Mouse (Mus musculus) bone marrow macrophage, adult 2 months (primary cell): ENCODE data around the gene Fam186b. TPM values are rescaled to one million over a fixed set of nuclear protein-coding genes. Genes with fewer than 3 reads are reported as not detected.

Experiments
- H3K27ac ChIP-seq: 2 replicates; pipeline ENCODE4 v1.5.1; 2012; ENCODE audit warnings: low read depth, low read length; ENCODE audit not compliant: insufficient read depth
- H3K4me1 ChIP-seq: 2 replicates; pipeline ENCODE4 v1.6.1; 2012; ENCODE audit warnings: low read length; ENCODE audit not compliant: control insufficient read depth, insufficient read depth
- H3K4me3 ChIP-seq: 2 replicates; pipeline ENCODE4 v1.5.1; 2012; ENCODE audit warnings: mild to moderate bottlenecking, low read length, moderate library complexity; ENCODE audit not compliant: insufficient read depth
- CTCF ChIP-seq: IDR thresholded peaks from 2 replicates; pipeline ENCODE4 v1.5.1; 2012; ENCODE audit warnings: low read depth, mild to moderate bottlenecking, low read length, moderate library complexity
- POLR2A ChIP-seq: IDR thresholded peaks from 2 replicates; pipeline ENCODE4 v1.6.1; 2012; ENCODE audit warnings: mild to moderate bottlenecking, low read depth, low read length, borderline replicate concordance
- polyA plus RNA-seq: library from polyadenylated mRNA; stranded (reverse); fragments of >200 nt; gene quantifications from 2 replicates; pipeline ENCODE4 v1.2.4, GENCODE M21; 2012; ENCODE audit not compliant: missing spikeins, insufficient read depth, insufficient read length

The Fam186b gene
- polyA plus RNA-seq, 1 experiment: not detected

- Histone ChIP-seq H3K4me1 (peaks cover 8% of the 10 kb centered on the region), H3K4me3 (no peak overlapping the region), H3K27ac (no peak overlapping the region)
- TF ChIP-seq CTCF: no peak
- TF ChIP-seq POLR2A: no peak
Measured at GRCm38 (mm10) chr15:99324151-99324550, 28.5 kb upstream of the Fam186b start.

- peaks cover 10% of the 10 kb centered on the region for H3K4me1 ChIP-seq
- no peak overlapping the region for H3K4me3 ChIP-seq
- no peak overlapping the region for H3K27ac ChIP-seq
- no peak for TF ChIP-seq CTCF
- TF ChIP-seq POLR2A: no peak
Measured at GRCm38 (mm10) chr15:99320978-99321377, 25.3 kb upstream of the Fam186b start.

GRCm38 (mm10) chr15:99320168-99320674 lies 24.5 kb upstream of the Fam186b start:
- no peak for TF ChIP-seq CTCF
- no peak for TF ChIP-seq POLR2A
- Histone ChIP-seq H3K4me1 (peaks cover 10% of the 10 kb centered on the region), H3K4me3 (no peak overlapping the region), H3K27ac (no peak overlapping the region)

GRCm38 (mm10) chr15:99319411-99319871 lies 23.8 kb upstream of the Fam186b start:
- TF ChIP-seq CTCF (no peak), POLR2A (no peak)
- Histone ChIP-seq H3K27ac (no peak overlapping the region), H3K4me3 (no peak overlapping the region), H3K4me1 (peaks cover 10% of the 10 kb centered on the region)

- H3K4me3 ChIP-seq: no peak overlapping the region
- no peak for TF ChIP-seq POLR2A
- TF ChIP-seq CTCF: no peak
- no peak overlapping the region for H3K27ac ChIP-seq
- H3K4me1 ChIP-seq: peaks cover 10% of the 10 kb centered on the region
Measured at GRCm38 (mm10) chr15:99318861-99319410, 23.2 kb upstream of the Fam186b start.

- H3K4me3 ChIP-seq: no peak overlapping the region
- TF ChIP-seq CTCF (no peak), POLR2A (no peak)
- H3K4me1 ChIP-seq: peaks cover 10% of the 10 kb centered on the region
- no peak overlapping the region for H3K27ac ChIP-seq
Measured at GRCm38 (mm10) chr15:99318071-99318470, 22.4 kb upstream of the Fam186b start.

GRCm38 (mm10) chr15:99317267-99317651 lies 21.6 kb upstream of the Fam186b start:
- TF ChIP-seq POLR2A (no peak), CTCF (no peak)
- Histone ChIP-seq H3K4me1 (peaks cover 10% of the 10 kb centered on the region), H3K27ac (no peak overlapping the region), H3K4me3 (no peak overlapping the region)

GRCm38 (mm10) chr15:99316314-99317266 lies 20.9 kb upstream of the Fam186b start:
- TF ChIP-seq POLR2A (no peak), CTCF (peak; percentile 79)
- Histone ChIP-seq H3K4me1 (peaks cover 10% of the 10 kb centered on the region), H3K27ac (no peak overlapping the region), H3K4me3 (no peak overlapping the region)

GRCm38 (mm10) chr15:99314891-99315290 lies 19.2 kb upstream of the Fam186b start:
- peaks cover 10% of the 10 kb centered on the region for H3K4me1 ChIP-seq
- H3K27ac ChIP-seq: no peak overlapping the region
- H3K4me3 ChIP-seq: no peak overlapping the region
- no peak for TF ChIP-seq POLR2A
- TF ChIP-seq CTCF: no peak

- no peak overlapping the region for H3K4me3 ChIP-seq
- H3K4me1 ChIP-seq: no peaks in the 10 kb centered on the region
- no peak for TF ChIP-seq CTCF
- TF ChIP-seq POLR2A: no peak
- no peak overlapping the region for H3K27ac ChIP-seq
Measured at GRCm38 (mm10) chr15:99310617-99311016, 14.9 kb upstream of the Fam186b start.

GRCm38 (mm10) chr15:99309549-99309948 lies 13.9 kb upstream of the Fam186b start:
- TF ChIP-seq POLR2A (no peak), CTCF (no peak)
- H3K4me1 ChIP-seq: no peaks in the 10 kb centered on the region

More at GRCm38 (mm10) chr15:99309549-99309948, 13.9 kb upstream of the Fam186b start:
- no peak overlapping the region for H3K4me3 ChIP-seq
- H3K27ac ChIP-seq: no peak overlapping the region
